Mouse (Mus musculus) G1E (cell line): ENCODE data around the gene Serpinb6b.

Experiments
- CTCF ChIP-seq: IDR thresholded peaks from 2 replicates; pipeline ENCODE4 v1.5.1; 2012; ENCODE audit warnings: low read depth, low read length, inconsistent platforms, mixed read lengths
- GATA1 ChIP-seq: IDR thresholded peaks from 2 replicates; pipeline ENCODE4 v1.6.1; 2012; ENCODE audit warnings: borderline replicate concordance, low read length, inconsistent platforms, mixed read lengths
- TAL1 ChIP-seq: conservative IDR thresholded peaks from 2 replicates; pipeline ENCODE4 v1.6.1; 2012; ENCODE audit warnings: low read depth, low read length, inconsistent platforms, mixed read lengths

DNA sequence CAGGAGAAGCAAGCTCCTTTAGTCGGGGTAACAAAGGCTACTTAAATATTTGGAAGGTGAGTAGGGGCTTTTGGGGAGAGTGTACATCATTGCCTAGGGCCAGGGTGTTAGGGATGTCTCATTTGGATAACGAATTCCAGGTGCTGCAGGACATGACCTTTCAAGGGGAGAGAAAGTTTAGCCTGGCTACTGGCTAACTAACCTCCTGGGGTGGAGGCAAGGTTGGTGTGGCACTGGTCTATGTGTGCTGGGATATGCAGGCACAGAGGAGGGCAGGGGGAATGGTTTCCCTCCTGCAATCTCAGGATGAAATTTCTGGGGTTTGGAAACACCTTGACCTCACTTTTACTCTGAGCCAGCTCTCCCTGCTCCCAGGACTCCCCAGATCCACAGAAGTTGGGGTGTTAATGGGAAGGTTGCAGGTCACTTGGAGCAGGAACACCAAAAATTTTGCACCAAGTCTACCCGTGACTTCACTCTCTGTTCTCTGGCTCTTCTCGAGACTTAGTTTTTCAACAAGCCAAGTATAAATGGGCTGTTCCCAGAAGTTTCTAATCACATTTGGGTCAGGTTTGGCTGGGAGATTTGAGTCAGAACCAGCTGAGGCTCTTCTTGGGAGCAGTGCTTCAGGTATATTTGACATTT, 4.1 kb downstream of the Serpinb6b start:
- TF ChIP-seq CTCF: no peak
- no peak for TF ChIP-seq TAL1
- no peak for TF ChIP-seq GATA1
